Mouse (Mus musculus): ENCODE measurements around the gene Mast4.

Gene Mast4

GRCm38 (mm10) chr13:103114274-103114673 is 220.0 kb downstream of the Mast4 start:
- DNase-seq, result peak; percentile 37

- peak; percentile 43 for DNase-seq
These were observed 224.4 kb downstream of the Mast4 start for GRCm38 (mm10) chr13:103109872-103110271.

DNA sequence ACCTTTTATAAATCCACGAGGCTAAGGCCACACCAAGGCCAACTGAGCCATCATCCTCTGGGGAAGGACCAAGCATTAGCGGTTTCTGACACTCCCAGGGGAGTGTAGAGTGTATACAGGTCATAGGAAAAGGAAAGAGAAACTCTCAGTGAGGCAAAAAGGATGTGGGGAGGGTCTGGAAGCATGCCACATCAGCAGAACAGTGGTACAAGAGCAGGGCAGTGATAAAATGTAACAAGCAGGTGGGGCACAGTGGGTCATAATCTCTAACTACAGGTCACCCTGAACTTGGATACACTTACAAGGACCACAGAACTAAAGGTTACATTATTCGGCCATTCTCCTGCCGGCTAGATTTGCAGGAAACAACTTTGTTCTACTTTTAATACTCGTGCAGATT is 226.9 kb downstream of the Mast4 start:
- no peak for DNase-seq

GRCm38 (mm10) chr13:103102598-103102997 is 231.7 kb downstream of the Mast4 start:
- DNase-seq, result no peak

- DNase-seq, result no peak
These were observed 237.7 kb downstream of the Mast4 start for GRCm38 (mm10) chr13:103096346-103097150.

DNA sequence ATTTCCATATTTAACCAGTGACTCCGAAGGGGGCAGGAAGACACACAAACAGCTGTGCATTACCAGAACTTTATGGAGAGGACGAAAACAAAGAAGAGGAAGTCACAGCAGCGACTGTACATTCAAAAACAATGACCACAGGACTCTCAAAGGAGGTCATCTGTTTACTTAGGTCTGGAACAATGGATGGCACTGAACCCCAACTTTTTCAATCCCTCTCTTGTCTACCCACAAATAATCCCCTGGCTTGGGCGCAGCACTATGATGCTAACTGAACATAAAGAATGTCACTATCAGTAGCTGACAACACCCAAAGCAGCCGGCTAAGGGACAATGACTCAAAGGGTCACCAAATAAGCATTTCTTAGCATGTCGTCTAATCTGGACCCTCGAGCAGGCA is 238.8 kb downstream of the Mast4 start:
- DNase-seq, result no peak

- no peak for DNase-seq
These were observed 239.7 kb downstream of the Mast4 start for GRCm38 (mm10) chr13:103094595-103094994.

GRCm38 (mm10) chr13:103093713-103094112 is 240.6 kb downstream of the Mast4 start:
- no peak for DNase-seq

- DNase-seq, result no peak
These were observed 248.7 kb downstream of the Mast4 start for GRCm38 (mm10) chr13:103085540-103086121.

DNA sequence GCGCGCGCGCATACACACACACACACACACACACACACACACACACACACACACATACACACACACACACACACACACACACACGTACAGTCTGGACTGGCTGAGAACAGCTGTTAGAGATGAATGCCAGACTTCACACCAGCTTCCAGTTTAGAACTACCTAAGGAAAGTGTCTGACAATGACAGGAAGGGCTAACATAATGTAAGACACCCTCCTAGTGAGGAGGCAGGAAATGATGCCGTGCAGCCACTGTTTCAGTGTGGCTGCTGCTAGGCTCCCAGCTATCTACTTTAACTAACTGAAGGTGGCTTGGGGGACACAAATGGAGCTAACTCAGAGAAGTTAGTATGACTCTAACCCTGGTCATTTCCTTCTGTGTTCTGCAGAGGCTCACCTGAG is 251.4 kb downstream of the Mast4 start:
- no peak for DNase-seq

DNA sequence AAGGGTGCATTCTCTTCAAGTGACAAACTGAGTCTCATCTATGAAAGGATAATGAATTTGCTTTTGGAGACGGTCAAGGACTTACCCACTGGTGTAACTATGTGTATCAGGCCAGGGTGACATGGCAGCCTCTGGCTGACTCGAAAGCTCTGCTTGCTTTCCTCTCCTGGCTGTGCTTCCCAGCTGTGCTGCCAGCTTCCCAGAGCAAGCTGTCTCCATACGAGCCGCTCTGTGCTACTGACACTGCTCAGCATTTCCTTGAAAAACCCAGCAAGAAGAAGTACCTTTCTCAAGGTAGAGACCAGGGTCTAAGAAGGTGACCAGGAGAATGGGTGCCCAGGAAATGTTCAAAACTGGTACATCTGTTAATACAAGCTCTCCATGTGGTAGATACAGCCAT is 254.5 kb downstream of the Mast4 start:
- DNase-seq, result no peak

- no peak for DNase-seq
These were observed 255.5 kb downstream of the Mast4 start for GRCm38 (mm10) chr13:103078815-103079214.

DNA sequence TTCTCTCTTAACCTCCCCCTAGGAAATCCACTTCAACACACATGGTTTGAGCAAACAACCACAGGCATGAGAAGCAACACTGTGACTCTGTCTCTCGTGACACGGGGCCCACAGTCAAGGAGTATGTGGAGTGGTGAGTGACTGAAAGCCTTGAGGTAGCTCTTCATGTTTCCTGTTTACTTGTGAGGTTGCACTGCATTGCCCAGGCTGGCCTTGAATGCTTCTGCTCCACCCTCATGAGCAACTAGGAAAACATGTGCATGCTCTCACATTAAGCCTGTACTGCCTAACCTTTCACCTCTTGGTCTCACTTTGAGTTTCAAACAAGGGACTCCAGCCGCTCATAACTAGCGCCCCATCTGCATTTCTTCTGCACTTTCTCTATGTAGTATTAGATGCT is 260.8 kb downstream of the Mast4 start:
- no peak for DNase-seq

GRCm38 (mm10) chr13:103071783-103072182 is 262.5 kb downstream of the Mast4 start:
- no peak for DNase-seq

GRCm38 (mm10) chr13:103067581-103068166 is 266.6 kb downstream of the Mast4 start:
- DNase-seq, result no peak

GRCm38 (mm10) chr13:103065437-103065836 is 268.9 kb downstream of the Mast4 start:
- DNase-seq, result no peak

DNA sequence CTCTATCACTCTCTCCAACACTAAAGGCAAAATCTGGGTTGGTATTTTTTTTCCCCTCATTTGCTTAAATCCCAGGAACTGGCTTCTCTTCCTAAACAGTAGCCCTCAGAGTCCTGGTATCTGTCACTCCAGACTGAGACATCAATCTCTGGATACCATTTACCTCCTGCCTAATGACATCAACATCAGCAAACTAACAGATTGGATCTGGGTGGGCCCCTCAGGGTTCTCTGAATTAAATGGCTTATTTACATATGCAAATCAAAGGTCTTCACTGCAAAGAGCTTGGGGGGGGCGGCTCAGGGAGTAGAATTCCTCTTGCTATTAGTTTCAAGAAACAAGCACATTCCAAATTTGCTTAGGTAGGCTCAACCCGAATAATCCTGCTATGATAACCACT is 272.6 kb downstream of the Mast4 start:
- DNase-seq, result no peak

- DNase-seq, result no peak
These were observed 274.2 kb downstream of the Mast4 start for GRCm38 (mm10) chr13:103059995-103060652.

- no peak for DNase-seq
These were observed 277.8 kb downstream of the Mast4 start for GRCm38 (mm10) chr13:103056451-103056850.

GRCm38 (mm10) chr13:103052661-103053060 is 281.6 kb downstream of the Mast4 start:
- no peak for DNase-seq

DNA sequence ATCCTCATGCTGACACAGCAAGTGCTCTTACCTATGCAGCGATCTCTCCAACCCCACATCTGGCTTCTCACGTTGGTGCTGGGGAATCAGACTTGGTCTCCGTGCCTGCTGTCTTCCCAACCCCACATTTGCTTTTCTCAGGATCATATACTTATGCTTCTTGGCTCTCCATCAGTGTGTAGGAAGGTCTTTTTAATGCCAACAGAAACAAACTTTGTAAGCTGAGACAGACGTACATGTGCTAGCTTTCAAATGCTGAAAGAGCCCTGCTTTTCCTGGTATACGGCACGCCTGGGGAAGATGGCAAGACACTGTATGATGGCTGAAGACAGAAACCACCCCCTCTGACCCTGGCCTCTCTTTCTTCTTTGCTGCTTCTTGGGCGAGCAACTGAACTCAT is 285.3 kb downstream of the Mast4 start:
- no peak for DNase-seq

- DNase-seq, result no peak
These were observed 290.6 kb downstream of the Mast4 start for GRCm38 (mm10) chr13:103043692-103044091.

DNA sequence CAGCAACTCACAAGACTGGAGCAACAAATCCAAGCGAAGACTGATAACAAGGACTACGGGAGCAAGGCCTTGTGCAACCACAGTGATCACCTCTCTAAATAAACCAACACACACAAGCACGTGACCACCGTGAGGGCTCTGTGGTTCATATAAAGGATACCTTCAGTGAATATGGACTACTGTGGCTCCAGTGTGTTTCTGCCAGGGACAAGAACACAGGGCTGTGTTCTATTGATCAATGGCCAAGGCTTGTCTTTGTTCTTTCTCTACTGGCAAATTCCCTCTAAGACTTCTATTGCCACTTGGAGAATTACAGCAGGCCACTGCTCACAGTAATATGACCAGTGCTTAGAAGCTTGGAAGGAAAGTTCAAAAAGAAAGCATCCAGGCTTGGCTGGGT is 291.3 kb downstream of the Mast4 start:
- no peak for DNase-seq

GRCm38 (mm10) chr13:103037466-103037865 is 296.8 kb downstream of the Mast4 start:
- DNase-seq, result no peak
